Mouse (Mus musculus) MEL (cell line): ENCODE measurements at regions not wholly inside any gene's neighbourhood (a gene's known extent, or its start where the extent isn't known, plus 50 kb on each side); places are given as distances from the start of the nearest gene placed in this dataset.

Experiments
- DNase-seq: peaks from one replicate; pipeline ENCODE4 v3.0.0; 2011; ENCODE audit warnings: low read depth, low spot score
- H3K27ac ChIP-seq: 2 replicates; pipeline ENCODE4 v1.5.1; 2012; ENCODE audit warnings: low read depth, mild to moderate bottlenecking, control low read depth, low read length, moderate library complexity; ENCODE audit not compliant: control insufficient read depth
- H3K27me3 ChIP-seq, 2 experiments: fragments of 150-350 bp in 1 of 2; sonication (generic) in 1 of 2; 2 replicates each; pipeline ENCODE4 v1.6.1; 2012; ENCODE audit warnings: low read length in 2 of 2, mild to moderate bottlenecking in 2 of 2, improper control_type of control experiment in 1 of 2, moderate library complexity in 1 of 2; ENCODE audit not compliant: insufficient read depth in 2 of 2, control insufficient read depth in 1 of 2
- H3K36me3 ChIP-seq, 2 experiments: 2 replicates each; pipeline ENCODE4 v1.6.1; 2012 to 2014; ENCODE audit warnings: low read length in 2 of 2, improper control_type of control experiment in 1 of 2, inconsistent platforms in 1 of 2, mild to moderate bottlenecking in 1 of 2; ENCODE audit not compliant: insufficient read depth in 2 of 2, control insufficient read depth in 1 of 2
- H3K4me1 ChIP-seq, 2 experiments: fragments of 150-350 bp in 1 of 2; sonication (generic) in 1 of 2; 2 replicates each; pipeline ENCODE4 v1.6.1; 2012; ENCODE audit warnings: low read length in 2 of 2, improper control_type of control experiment in 1 of 2, mild to moderate bottlenecking in 1 of 2; ENCODE audit not compliant: insufficient read depth in 2 of 2, control insufficient read depth in 1 of 2
- H3K4me3 ChIP-seq, 2 experiments: fragments of 150-350 bp in 1 of 2; sonication (generic) in 1 of 2; 2 replicates each; pipeline ENCODE4 v1.5.1; 2012; ENCODE audit warnings: low read depth in 2 of 2, low read length in 2 of 2, mild to moderate bottlenecking in 2 of 2, moderate library complexity in 2 of 2, control low read depth in 1 of 2, improper control_type of control experiment in 1 of 2; ENCODE audit not compliant: control insufficient read depth in 1 of 2, insufficient read depth in 1 of 2
- H3K79me2 ChIP-seq: 2 replicates; pipeline ENCODE4 v1.6.1; 2012; ENCODE audit warnings: mild to moderate bottlenecking, low read length, moderate library complexity; ENCODE audit not compliant: control insufficient read depth, poor library complexity, insufficient read depth
- H3K9ac ChIP-seq: 2 replicates; pipeline ENCODE4 v1.6.1; 2012; ENCODE audit warnings: low read depth, mild to moderate bottlenecking, control low read depth, low read length, moderate library complexity; ENCODE audit not compliant: control insufficient read depth, poor library complexity, severe bottlenecking
- H3K9me3 ChIP-seq: fragments of 150-350 bp; sonication (generic); replicated peaks from 2 replicates; pipeline ENCODE4 v1.6.1; 2012; ENCODE audit warnings: mild to moderate bottlenecking, low read length, improper control_type of control experiment, moderate library complexity; ENCODE audit not compliant: insufficient read depth
- CHD2 ChIP-seq: IDR thresholded peaks from 2 replicates; pipeline ENCODE4 v1.6.1; 2011; ENCODE audit warnings: low read length, improper control_type of control experiment
- E2F4 ChIP-seq: IDR thresholded peaks from 2 replicates; pipeline ENCODE4 v1.6.1; 2011; ENCODE audit warnings: low read depth, low read length, improper control_type of control experiment, borderline replicate concordance
- ELF1 ChIP-seq: IDR thresholded peaks from 2 replicates; pipeline ENCODE4 v1.6.1; 2014; ENCODE audit warnings: low read depth, mild to moderate bottlenecking, inconsistent platforms, low read length, improper control_type of control experiment, moderate library complexity
- GABPA ChIP-seq: IDR thresholded peaks from 2 replicates; pipeline ENCODE4 v1.6.1; 2012; ENCODE audit warnings: low read depth, mild to moderate bottlenecking, inconsistent platforms, low read length, improper control_type of control experiment, moderate library complexity
- JUND ChIP-seq: IDR thresholded peaks from 2 replicates; pipeline ENCODE4 v1.6.1; 2011; ENCODE audit warnings: low read depth, mild to moderate bottlenecking, improper control_type of control experiment, low read length
- MAFK ChIP-seq: IDR thresholded peaks from 2 replicates; pipeline ENCODE4 v1.6.1; 2011; ENCODE audit warnings: low read depth, mild to moderate bottlenecking, low read length, improper control_type of control experiment, borderline replicate concordance
- MAX ChIP-seq: IDR thresholded peaks from 2 replicates; pipeline ENCODE4 v1.6.1; 2011; ENCODE audit warnings: low read length, improper control_type of control experiment
- MAZ ChIP-seq: IDR thresholded peaks from 2 replicates; pipeline ENCODE4 v1.6.1; 2012; ENCODE audit warnings: low read depth, mild to moderate bottlenecking, inconsistent platforms, low read length, improper control_type of control experiment
- MYB ChIP-seq: IDR thresholded peaks from 2 replicates; pipeline ENCODE4 v1.6.1; 2011; ENCODE audit warnings: mild to moderate bottlenecking, low read depth, low read length, improper control_type of control experiment
- NELFE ChIP-seq: IDR thresholded peaks from 2 replicates; pipeline ENCODE4 v1.6.1; 2011; ENCODE audit warnings: low read depth, low read length, improper control_type of control experiment
- NRF1 ChIP-seq: IDR thresholded peaks from 2 replicates; pipeline ENCODE4 v1.6.1; 2014; ENCODE audit warnings: low read depth, mild to moderate bottlenecking, inconsistent platforms, low read length, improper control_type of control experiment, moderate library complexity; ENCODE audit not compliant: poor library complexity, insufficient read depth, severe bottlenecking
- POLR2AphosphoS2 ChIP-seq: IDR thresholded peaks from 2 replicates; pipeline ENCODE4 v1.6.1; 2011; ENCODE audit warnings: low read length, improper control_type of control experiment
- RCOR1 ChIP-seq: IDR thresholded peaks from 2 replicates; pipeline ENCODE4 v1.6.1; 2012; ENCODE audit warnings: low read depth, mild to moderate bottlenecking, inconsistent platforms, low read length, improper control_type of control experiment
- TCF12 ChIP-seq: IDR thresholded peaks from 2 replicates; pipeline ENCODE4 v1.6.1; 2014; ENCODE audit warnings: low read depth, mild to moderate bottlenecking, inconsistent platforms, low read length, improper control_type of control experiment, moderate library complexity
- UBTF ChIP-seq: IDR thresholded peaks from 2 replicates; pipeline ENCODE4 v1.6.1; 2012; ENCODE audit warnings: low read depth, mild to moderate bottlenecking, inconsistent platforms, low read length, improper control_type of control experiment, moderate library complexity, borderline replicate concordance; ENCODE audit not compliant: insufficient read depth
- USF2 ChIP-seq, 2 experiments: IDR thresholded peaks; 2 replicates each; pipeline ENCODE4 v1.6.1; 2011 to 2012; ENCODE audit warnings: improper control_type of control experiment in 2 of 2, low read length in 2 of 2, borderline replicate concordance in 1 of 2, inconsistent platforms in 1 of 2, low read depth in 1 of 2, mild to moderate bottlenecking in 1 of 2; ENCODE audit not compliant: insufficient read depth in 1 of 2
- ZMIZ1 ChIP-seq: IDR thresholded peaks from 2 replicates; pipeline ENCODE4 v1.6.1; 2012; ENCODE audit warnings: low read depth, mild to moderate bottlenecking, inconsistent platforms, low read length, improper control_type of control experiment, moderate library complexity
- ZNF384 ChIP-seq: IDR thresholded peaks from 2 replicates; pipeline ENCODE4 v1.6.1; 2012; ENCODE audit warnings: low read depth, mild to moderate bottlenecking, inconsistent platforms, low read length, improper control_type of control experiment

DNA sequence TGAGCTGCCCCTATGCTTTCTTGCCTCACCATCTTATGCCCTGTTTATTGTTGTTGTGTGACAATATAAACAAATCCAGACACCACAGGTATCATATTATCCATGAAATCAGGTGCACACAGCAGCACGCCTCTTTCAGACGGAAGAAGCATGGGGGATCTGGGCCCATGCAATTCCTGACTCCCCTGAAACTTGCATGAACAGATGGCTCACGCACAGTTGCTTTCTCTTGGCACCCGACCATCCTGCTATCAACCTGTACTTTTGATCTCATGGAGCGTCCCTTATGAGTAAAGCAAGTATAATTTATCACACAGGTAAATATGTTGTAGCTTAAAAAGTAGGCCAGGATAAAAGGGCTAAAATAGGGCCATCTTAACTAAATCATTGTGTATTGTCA lies 674.1 kb downstream of the Pdcd6ip start:
- H3K9me3 ChIP-seq: no peaks in the 10 kb centered on the region
- no peak for DNase-seq
- H3K36me3 ChIP-seq: no peaks in the 10 kb centered on the region
- TF ChIP-seq RCOR1 (no peak), POLR2AphosphoS2 (no peak), MAFK (no peak), MAX (no peak)
- H3K27ac ChIP-seq: no peak overlapping the region
- H3K4me3 ChIP-seq: no peak overlapping the region
- H3K27me3 ChIP-seq: no peaks in the 10 kb centered on the region
- no peaks in the 10 kb centered on the region for H3K4me1 ChIP-seq
- no peaks in the 10 kb centered on the region for H3K79me2 ChIP-seq
- no peak overlapping the region for H3K9ac ChIP-seq

- H3K36me3 ChIP-seq: no peaks in the 10 kb centered on the region
- H3K79me2 ChIP-seq: no peaks in the 10 kb centered on the region
- no peak overlapping the region for H3K9ac ChIP-seq
- TF ChIP-seq NELFE (no peak), MYB (no peak)
- H3K9me3 ChIP-seq: no peaks in the 10 kb centered on the region
- H3K27me3 ChIP-seq: no peaks in the 10 kb centered on the region
- H3K4me3 ChIP-seq: no peak overlapping the region
- no peaks in the 10 kb centered on the region for H3K4me1 ChIP-seq
- no peak overlapping the region for H3K27ac ChIP-seq
- DNase-seq: no peak
These were observed 679.0 kb downstream of the Pdcd6ip start for GRCm38 (mm10) chr9:113029091-113029490.

- Histone ChIP-seq H3K27ac (no peak overlapping the region), H3K36me3 (no peaks in the 10 kb centered on the region), H3K9ac (no peak overlapping the region), H3K9me3 (no peaks in the 10 kb centered on the region), H3K4me3 (no peak overlapping the region), H3K27me3 (no peaks in the 10 kb centered on the region), H3K4me1 (no peaks in the 10 kb centered on the region), H3K79me2 (no peaks in the 10 kb centered on the region)
- no peak for DNase-seq
- TF ChIP-seq MAZ (no peak), CHD2 (no peak), RCOR1 (no peak), NRF1 (no peak), JUND (no peak), ZMIZ1 (no peak), TCF12 (no peak), ZNF384 (no peak), UBTF (no peak), USF2 (IDR thresholded peaks at IDR 0.05; ENCODE audit: borderline replicate concordance in 1 of 2, insufficient read depth in 1 of 2, low read depth in 1 of 2, low read length in 2 of 2) (no peak), E2F4 (no peak), ELF1 (no peak), GABPA (no peak), POLR2AphosphoS2 (no peak)
These were observed 681.2 kb downstream of the Pdcd6ip start for GRCm38 (mm10) chr9:113026904-113027193.
